8 mouse cellular contexts compared by ENCODE assay signal in the genomic region with DNA sequence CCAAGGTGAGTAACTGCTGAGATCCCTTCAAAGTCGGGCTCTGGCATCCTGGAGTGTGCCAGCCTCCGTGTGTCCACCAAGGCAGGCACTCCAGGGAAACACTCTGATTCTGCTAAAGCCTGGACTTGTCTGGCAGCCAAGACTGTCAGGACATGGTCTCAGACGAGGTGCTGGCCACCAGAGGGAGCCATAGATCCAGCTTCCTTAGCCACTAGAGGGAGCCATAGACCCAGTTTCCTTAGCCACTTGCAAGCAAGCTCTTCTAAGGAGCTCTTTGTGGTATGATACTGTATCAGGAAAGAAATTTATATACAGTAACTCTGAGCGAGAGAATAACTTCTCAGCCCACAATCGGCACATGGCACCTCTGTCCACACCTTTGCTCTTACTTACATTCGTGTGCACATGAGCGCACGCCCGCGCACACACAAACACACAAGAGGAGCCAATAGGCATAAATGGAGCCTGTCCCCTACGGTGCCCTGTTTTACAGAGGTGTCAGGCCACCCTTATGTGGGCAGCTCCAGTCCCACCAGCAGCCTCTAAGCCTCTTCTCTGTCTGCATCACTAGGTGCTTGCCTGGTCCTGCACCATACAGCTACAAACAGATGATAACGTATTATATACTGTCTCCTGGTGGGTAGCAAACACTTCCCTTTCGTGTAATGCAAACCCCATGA. TPM values are rescaled to one million over a fixed set of nuclear protein-coding genes. Genes with fewer than 3 reads are reported as not detected.
A peak's percentile ranks its signal among the peaks of the same experiment; 100 is the strongest.
DNase-seq lines count a peak whose midpoint lies in the region; ATAC-seq lines count a peak whose summit lies in the region.

No protein-coding gene starts in this region.

- H3K4me2 ChIP-seq in lung, embryonic 16.5 days (ENCODE audit: low read depth, low read length), result no peak overlapping the region

- peak overlapping the region; percentile 74 for H3K27ac ChIP-seq in hindbrain, embryonic 10.5 days
- peak overlapping the region; percentile 53 for H3K27ac ChIP-seq in lung, embryonic 16.5 days (ENCODE audit: low read length)

- peak; percentile 95 for ATAC-seq in frontal cortex, adult (ENCODE audit: low TSS enrichment)
- ATAC-seq in lung, embryonic 16.5 days (ENCODE audit: low read depth), result peak; percentile 74

- WGBS in hindbrain, embryonic 10.5 days, result 43% methylated on average over 13 of the region's 13 CpGs
- WGBS in lung, embryonic 16.5 days, result 40% methylated on average over 13 of the region's 13 CpGs

- peak; percentile 98 for DNase-seq in MN1 (ENCODE audit: low spot score)
- DNase-seq in cerebellum, adult 9-10 months, result peak; percentile 97
- peak; percentile 94 for DNase-seq in hindbrain, embryonic 10.5 days (ENCODE audit: low spot score)
- DNase-seq in layer of hippocampus, adult 9-10 months (ENCODE audit: low spot score), result peak; percentile 95
- DNase-seq in ovary, postnatal 10 days (ENCODE audit: low spot score), result peak; percentile 97
- peak; percentile 84 for DNase-seq in thymus, postnatal 0 days (ENCODE audit: low spot score)

- H3K27me3 ChIP-seq in hindbrain, embryonic 10.5 days (ENCODE audit: insufficient read depth, poor library complexity, severe bottlenecking), result no peaks in the 10 kb centered on the region
- H3K27me3 ChIP-seq in lung, embryonic 16.5 days (ENCODE audit: control insufficient read depth, insufficient read depth, low read depth, low read length), result no peaks in the 10 kb centered on the region

- H3K9ac ChIP-seq in lung, embryonic 16.5 days (ENCODE audit: low read length), result peak overlapping the region; percentile 21; the same call in 1 of the 2 replicates

- H3K4me3 ChIP-seq in hindbrain, embryonic 10.5 days, result no peak overlapping the region; the same call in 1 of the 2 replicates
- H3K4me3 ChIP-seq in lung, embryonic 16.5 days (ENCODE audit: low read length), result no peak overlapping the region

- peaks cover 4% of the 10 kb centered on the region; the same call in 1 of the 2 replicates for H3K36me3 ChIP-seq in hindbrain, embryonic 10.5 days
- H3K36me3 ChIP-seq in lung, embryonic 16.5 days (ENCODE audit: control insufficient read depth, insufficient read depth, low read length), result no peaks in the 10 kb centered on the region

- H3K9me3 ChIP-seq in hindbrain, embryonic 10.5 days, result no peaks in the 10 kb centered on the region
- H3K9me3 ChIP-seq in lung, embryonic 16.5 days (ENCODE audit: control insufficient read depth, low read length), result no peaks in the 10 kb centered on the region

- peaks cover 65% of the 10 kb centered on the region for H3K4me1 ChIP-seq in hindbrain, embryonic 10.5 days (replicated peaks)
- peaks cover 27% of the 10 kb centered on the region for H3K4me1 ChIP-seq in lung, embryonic 16.5 days (replicated peaks; ENCODE audit: control insufficient read depth, insufficient read depth, low read length)

RNA-seq across cellular contexts. Expression of a gene that starts 35.6 kb away (rescaled TPM):
- polyA plus RNA-seq in hindbrain, embryonic 10.5 days (2016; fragmentation: Nextera tagmentation; extraction: Ambion mirVana), result 147 and 167 TPM in 2 replicates
- polyA plus RNA-seq in lung, embryonic 16.5 days (2015; fragmentation: Nextera tagmentation; extraction: Ambion mirVana), result 298 and 315 TPM in 2 replicates
- 22.1 and 22.9 TPM in 2 replicates for polyA plus RNA-seq in thymus, postnatal 0 days (2015; fragmentation: Nextera tagmentation; extraction: Ambion mirVana)
